Mouse (Mus musculus): ENCODE data around the gene Gm37240.

GRCm38 (mm10) chr3:85727171-85727570 lies 160.1 kb downstream of the Gm37240 start:
- no peak for TF ChIP-seq CTCF (IDR thresholded peaks at IDR 0.05; ENCODE audit: low read depth)
- TF ChIP-seq EP300 (optimal IDR thresholded peaks at IDR 0.05), result no peak
